Mouse (Mus musculus) spleen, postnatal 10 days (tissue): ENCODE measurements at regions not wholly inside any gene's neighbourhood (a gene's known extent, or its start where the extent isn't known, plus 50 kb on each side); places are given as distances from the start of the nearest gene placed in this dataset.

Experiments used
- DNase-seq, 2 experiments: peaks; one replicate each; pipeline ENCODE4 v3.0.0; 2021 to 2022; ENCODE audit warnings: low spot score in 2 of 2

- DNase-seq = no peak
These were observed 236.3 kb upstream of the Pabpc6 start for GRCm38 (mm10) chr17:9905501-9906462.

GRCm38 (mm10) chr17:9904525-9904991 lies 235.0 kb upstream of the Pabpc6 start:
- DNase-seq = no peak

GRCm38 (mm10) chr17:9903313-9903712 lies 233.8 kb upstream of the Pabpc6 start:
- no peak for DNase-seq

- DNase-seq = no peak
These were observed 227.4 kb upstream of the Pabpc6 start for GRCm38 (mm10) chr17:9896964-9897363.

GRCm38 (mm10) chr17:9895686-9896082 lies 226.2 kb upstream of the Pabpc6 start:
- no peak for DNase-seq

- no peak for DNase-seq
These were observed 225.5 kb upstream of the Pabpc6 start for GRCm38 (mm10) chr17:9894828-9895685.

- DNase-seq = peak in 1 of 2 experiments; percentile 18
These were observed 224.4 kb upstream of the Pabpc6 start for GRCm38 (mm10) chr17:9893966-9894365.

- no peak for DNase-seq
These were observed 223.3 kb upstream of the Pabpc6 start for GRCm38 (mm10) chr17:9892776-9893175.

GRCm38 (mm10) chr17:9892141-9892540 lies 222.6 kb upstream of the Pabpc6 start:
- DNase-seq = no peak

- no peak for DNase-seq
These were observed 219.0 kb upstream of the Pabpc6 start for GRCm38 (mm10) chr17:9888494-9888893.

- no peak for DNase-seq
These were observed 215.6 kb upstream of the Pabpc6 start for GRCm38 (mm10) chr17:9885110-9885509.

GRCm38 (mm10) chr17:9882639-9883226 lies 213.2 kb upstream of the Pabpc6 start:
- no peak for DNase-seq

GRCm38 (mm10) chr17:9879556-9880206 lies 210.2 kb upstream of the Pabpc6 start:
- DNase-seq = no peak

GRCm38 (mm10) chr17:9873695-9874094 lies 204.2 kb upstream of the Pabpc6 start:
- no peak for DNase-seq

- DNase-seq = no peak
These were observed 200.7 kb upstream of the Pabpc6 start for GRCm38 (mm10) chr17:9870237-9870636.

GRCm38 (mm10) chr17:9868747-9869281 lies 199.3 kb upstream of the Pabpc6 start:
- DNase-seq = no peak

GRCm38 (mm10) chr17:9864254-9864653 lies 194.7 kb upstream of the Pabpc6 start:
- DNase-seq = no peak

GRCm38 (mm10) chr17:9861923-9862854 lies 192.7 kb upstream of the Pabpc6 start:
- no peak for DNase-seq

- DNase-seq = no peak
These were observed 191.8 kb upstream of the Pabpc6 start for GRCm38 (mm10) chr17:9861346-9861745.
